Mouse (Mus musculus) liver, embryonic 15.5 days (tissue): Measurements from ENCODE around the gene Tomm5. TPM values are rescaled to one million over a fixed set of nuclear protein-coding genes. Genes with fewer than 3 reads are reported as not detected.
"Not testable (repeated sequence)": the region's sequence is repeated elsewhere in the genome, so short reads cannot be mapped to it uniquely, and the experiment has no call there.

Experiments
- ATAC-seq: fragments of 200-750 bp; cut with Nextera tagmentation; 2 replicates; pipeline ENCODE4 v1.8.0; 2017; ENCODE audit warnings: moderate number of reproducible peaks, mild to moderate bottlenecking, moderate library complexity; ENCODE audit not compliant: insufficient read depth
- H3K27ac ChIP-seq: fragments of 300-500 bp; sonication (generic); replicated peaks from 2 replicates; pipeline ENCODE4 v1.5.1; 2015; ENCODE audit warnings: mild to moderate bottlenecking, inconsistent platforms
- H3K27me3 ChIP-seq: fragments of 300-500 bp; sonication (generic); 2 replicates; pipeline ENCODE4 v1.6.1; 2015; ENCODE audit warnings: mild to moderate bottlenecking, inconsistent platforms
- H3K36me3 ChIP-seq: fragments of 300-500 bp; sonication (generic); replicated peaks from 2 replicates; pipeline ENCODE4 v1.6.1; 2015; ENCODE audit warnings: moderate library complexity, mild to moderate bottlenecking, inconsistent platforms
- H3K4me1 ChIP-seq: fragments of 300-500 bp; sonication (generic); replicated peaks from 2 replicates; pipeline ENCODE4 v1.6.1; 2015; ENCODE audit warnings: inconsistent platforms
- H3K4me2 ChIP-seq: fragments of 300-500 bp; sonication (generic); 2 replicates; pipeline ENCODE4 v1.6.1; 2015; ENCODE audit warnings: moderate library complexity, mild to moderate bottlenecking, inconsistent platforms
- H3K4me3 ChIP-seq: fragments of 300-500 bp; sonication (generic); replicated peaks from 2 replicates; pipeline ENCODE4 v1.5.1; 2015; ENCODE audit warnings: mild to moderate bottlenecking, inconsistent platforms
- H3K9ac ChIP-seq: fragments of 300-500 bp; sonication (generic); 2 replicates; pipeline ENCODE4 v1.6.1; 2015; ENCODE audit warnings: moderate library complexity, mild to moderate bottlenecking, inconsistent platforms
- H3K9me3 ChIP-seq: fragments of 300-500 bp; sonication (generic); replicated peaks from 2 replicates; pipeline ENCODE4 v1.6.1; 2016; ENCODE audit warnings: inconsistent platforms
- WGBS: fragments of 180-500 bp; shearing (Covaris S2); methylation state at CpG from one replicate; pipeline ENCODE4 v1.1.7; 2015; ENCODE audit warnings: mixed read lengths; ENCODE audit not compliant: insufficient replicate concordance; 5-methylcytosine and 5-hydroxymethylcytosine counted together
- polyA plus RNA-seq: library from polyadenylated mRNA; unstranded; fragments of >200 nt; fragmentation: Nextera tagmentation; extraction: Ambion mirVana; gene quantifications from 2 replicates; pipeline ENCODE4 v1.2.1, GENCODE M21; 2015

Tomm5 gene
- polyA plus RNA-seq, 1 experiment from 2014 or later: 126 TPM

DNA sequence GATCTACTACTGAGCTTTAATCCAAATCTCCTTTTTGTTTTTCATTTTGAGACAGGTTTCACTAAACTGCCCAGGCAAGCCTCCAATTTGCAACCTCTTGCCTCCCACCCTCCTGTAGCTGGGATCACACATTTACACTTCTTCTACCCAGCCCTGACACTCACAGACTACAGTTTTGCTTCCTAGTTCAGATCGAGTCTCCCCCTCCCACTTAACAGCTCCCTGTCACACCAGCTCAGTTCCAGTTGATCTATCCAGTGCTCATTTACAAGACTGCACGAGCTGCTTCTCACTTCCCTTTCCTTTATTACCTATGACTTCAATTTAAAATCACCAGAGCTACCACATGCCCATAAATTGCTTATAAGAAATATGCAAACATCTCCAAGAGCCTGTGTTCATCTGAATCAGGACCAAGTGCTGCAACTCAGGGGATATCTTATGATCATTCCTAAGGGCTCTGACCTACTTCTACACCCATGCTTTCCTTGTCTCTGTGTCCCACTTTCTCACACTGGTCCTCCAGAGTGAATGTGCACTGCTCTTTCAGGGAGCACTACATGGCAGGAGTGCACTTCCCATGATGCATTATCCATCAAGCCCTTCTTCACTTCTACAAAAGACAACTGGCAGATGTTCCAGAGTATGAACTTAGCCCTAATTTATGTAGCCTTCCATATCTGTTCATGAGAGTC is 41.7 kb downstream of the Tomm5 start:
- Histone ChIP-seq H3K4me2 (no peak overlapping the region), H3K4me3 (no peak overlapping the region), H3K27ac (no peak overlapping the region), H3K27me3 (no peaks in the 10 kb centered on the region), H3K9me3 (no peaks in the 10 kb centered on the region), H3K4me1 (peaks cover 18% of the 10 kb centered on the region), H3K36me3 (peaks cover 9% of the 10 kb centered on the region; the same call in 1 of the 2 replicates), H3K9ac (no peak overlapping the region)
- WGBS: 22% methylated on average over 2 of the region's 2 CpGs
- ATAC-seq: no peak

DNA sequence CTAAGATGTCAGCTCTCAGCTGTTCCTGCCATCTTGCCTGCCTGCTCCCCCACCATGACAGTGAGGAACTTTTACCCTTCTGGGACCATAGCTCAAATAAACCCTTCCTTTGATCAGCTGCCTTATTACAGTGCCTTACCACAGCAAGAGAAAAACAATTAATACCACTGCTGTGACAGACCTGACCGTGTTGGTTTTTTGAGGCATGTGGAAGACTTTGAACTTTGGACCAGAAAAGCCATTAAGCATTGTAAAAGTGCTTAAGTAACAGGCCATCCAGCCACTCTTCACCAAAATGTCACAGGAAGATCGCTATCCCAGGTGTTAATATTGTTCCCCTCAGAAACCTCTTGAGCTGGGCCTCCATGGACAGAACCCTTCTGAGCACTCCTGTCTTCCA is 43.3 kb downstream of the Tomm5 start:
- 65% methylated on average over 2 of the region's 2 CpGs for WGBS
- no peak for ATAC-seq
- peaks cover 6% of the 10 kb centered on the region; the same call in 1 of the 2 replicates for H3K4me1 ChIP-seq
- H3K36me3 ChIP-seq: peaks cover 9% of the 10 kb centered on the region; the same call in 1 of the 2 replicates
- H3K27me3 ChIP-seq: no peaks in the 10 kb centered on the region
- no peaks in the 10 kb centered on the region for H3K9me3 ChIP-seq
- no peak overlapping the region for H3K27ac ChIP-seq
- no peak overlapping the region for H3K4me2 ChIP-seq
- H3K9ac ChIP-seq: no peak overlapping the region
- H3K4me3 ChIP-seq: no peak overlapping the region

DNA sequence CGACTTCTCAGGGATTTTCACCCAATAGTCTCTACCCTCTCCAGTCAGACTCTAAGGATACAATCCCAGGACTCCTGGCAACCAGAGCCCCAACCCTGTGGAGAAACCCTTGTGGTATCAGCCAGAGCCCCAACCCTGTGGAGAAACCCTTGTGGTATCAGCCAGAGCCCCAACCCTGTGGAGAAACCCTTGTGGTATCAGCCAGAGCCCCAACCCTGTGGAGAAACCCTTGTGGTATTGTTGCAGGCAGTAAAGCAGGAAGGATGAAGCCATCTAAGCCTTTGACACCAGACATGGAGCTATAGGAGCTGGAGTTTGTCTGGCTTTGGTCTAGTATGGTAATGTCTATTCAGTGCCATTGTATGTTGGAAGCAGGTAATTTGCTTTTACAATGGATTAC is 44.1 kb downstream of the Tomm5 start:
- H3K4me1 ChIP-seq, ATAC-seq, H3K4me2 ChIP-seq, H3K9ac ChIP-seq, H3K36me3 ChIP-seq, H3K27ac ChIP-seq, H3K27me3 ChIP-seq, H3K9me3 ChIP-seq, H3K4me3 ChIP-seq: not testable (repeated sequence)
- WGBS: 69% methylated on average over 1 of the region's 1 CpGs

- no peak overlapping the region for H3K4me2 ChIP-seq
These were observed 52.5 kb downstream of the Tomm5 start for GRCm38 (mm10) chr4:45055451-45055850.

More at GRCm38 (mm10) chr4:45055451-45055850, 52.5 kb downstream of the Tomm5 start:
- Histone ChIP-seq H3K4me1 (no peaks in the 10 kb centered on the region), H3K9me3 (no peaks in the 10 kb centered on the region), H3K9ac (no peak overlapping the region), H3K4me3 (no peak overlapping the region), H3K27ac (no peak overlapping the region), H3K36me3 (peaks cover 14% of the 10 kb centered on the region; the same call in 1 of the 2 replicates), H3K27me3 (no peaks in the 10 kb centered on the region)
- WGBS: 70% methylated on average over 8 of the region's 8 CpGs
- ATAC-seq: no peak

Other genes starting within 250 kb of the Tomm5 start
- gene Grhpr, start 126.7 kb downstream of the Tomm5 start, polyA plus RNA-seq: 125 and 146 TPM in 2 replicates
- 5.8 and 5.9 TPM in 2 replicates for gene Zbtb5, start 95.7 kb downstream of the Tomm5 start, polyA plus RNA-seq
- gene Polr1e, start 89.5 kb downstream of the Tomm5 start, polyA plus RNA-seq: 14.7 and 15.6 TPM in 2 replicates
- gene Fbxo10, start 23.5 kb downstream of the Tomm5 start, polyA plus RNA-seq: 4.0 and 4.5 TPM in 2 replicates
- gene Frmpd1, start 76.8 kb upstream of the Tomm5 start, polyA plus RNA-seq: 0.13 and 0.25 TPM in 2 replicates
- gene Trmt10b, start 189.0 kb upstream of the Tomm5 start, polyA plus RNA-seq: 3.7 and 4.9 TPM in 2 replicates
- gene Dcaf10, start 234.0 kb upstream of the Tomm5 start, polyA plus RNA-seq: 5.7 and 6.9 TPM in 2 replicates
- 46.1 and 47.9 TPM in 2 replicates for gene Exosc3, start 234.6 kb upstream of the Tomm5 start, polyA plus RNA-seq